Mouse (Mus musculus): ENCODE data around the gene Slc35a2.

GRCm38 (mm10) chrX:7868506-7868905 is 15.3 kb upstream of the Slc35a2 start:
- no peak for TF ChIP-seq EP300 (IDR thresholded peaks at IDR 0.05; ENCODE audit: low read depth)
- TF ChIP-seq CTCF (IDR thresholded peaks at IDR 0.05; ENCODE audit: low read depth), result no peak

All from liver, embryonic 14.5 days (tissue).